Mouse (Mus musculus) liver, postnatal 0 days (tissue): ENCODE measurements around the gene Lrmda.

ENCODE experiments used
- CTCF ChIP-seq: sonication (generic); IDR thresholded peaks from 2 replicates; pipeline ENCODE4 v1.5.1; 2016; ENCODE audit warnings: antibody characterized with exemption, low read depth
- EP300 ChIP-seq: IDR thresholded peaks from 2 replicates; pipeline ENCODE4 v1.6.1; 2016; ENCODE audit warnings: antibody characterized with exemption, low read depth, mild to moderate bottlenecking

- TF ChIP-seq CTCF (no peak), EP300 (no peak)
Observed at GRCm38 (mm10) chr14:22577411-22578037, 558.0 kb downstream of the Lrmda start.
